Mouse (Mus musculus) intestine, postnatal 0 days (tissue): ENCODE measurements at regions not wholly inside any gene's neighbourhood (a gene's known extent, or its start where the extent isn't known, plus 50 kb on each side); places are given as distances from the start of the nearest gene placed in this dataset.

ENCODE experiments used
- ATAC-seq: fragments of 200-750 bp; cut with Nextera tagmentation; 2 replicates; pipeline ENCODE4 v1.8.0; 2017; ENCODE audit warnings: mild to moderate bottlenecking, moderate TSS enrichment, moderate library complexity
- H3K27ac ChIP-seq: fragments of 300-500 bp; sonication (generic); 2 replicates; pipeline ENCODE4 v1.5.1; 2014; ENCODE audit warnings: mild to moderate bottlenecking, low read depth, low read length, moderate library complexity
- H3K27me3 ChIP-seq: fragments of 300-500 bp; sonication (generic); replicated peaks from 2 replicates; pipeline ENCODE4 v1.6.1; 2014; ENCODE audit warnings: low read length, mixed read lengths; ENCODE audit not compliant: control insufficient read depth, insufficient read depth
- H3K36me3 ChIP-seq: fragments of 300-500 bp; sonication (generic); 2 replicates; pipeline ENCODE4 v1.6.1; 2014; ENCODE audit warnings: mild to moderate bottlenecking, moderate library complexity; ENCODE audit not compliant: control insufficient read depth, insufficient read depth
- H3K4me1 ChIP-seq: fragments of 300-500 bp; sonication (generic); replicated peaks from 2 replicates; pipeline ENCODE4 v1.6.1; 2014; ENCODE audit warnings: antibody characterized with exemption, low read length, mixed read lengths; ENCODE audit not compliant: control insufficient read depth, insufficient read depth
- H3K4me2 ChIP-seq: fragments of 300-500 bp; sonication (generic); replicated peaks from 2 replicates; pipeline ENCODE4 v1.6.1; 2014; ENCODE audit warnings: low read depth, mild to moderate bottlenecking, moderate library complexity
- H3K4me3 ChIP-seq: fragments of 300-500 bp; sonication (generic); 2 replicates; pipeline ENCODE4 v1.5.1; 2014; ENCODE audit warnings: low read depth, low read length
- H3K9ac ChIP-seq: fragments of 300-500 bp; sonication (generic); 2 replicates; pipeline ENCODE4 v1.6.1; 2014; ENCODE audit warnings: mild to moderate bottlenecking, low read depth, low read length
- H3K9me3 ChIP-seq: fragments of 300-500 bp; sonication (generic); 2 replicates; pipeline ENCODE4 v1.6.1; 2016; ENCODE audit warnings: mixed run types; ENCODE audit not compliant: control insufficient read depth
- CTCF ChIP-seq: sonication (generic); IDR thresholded peaks from 2 replicates; pipeline ENCODE4 v1.5.1; 2016; ENCODE audit warnings: low read depth, mild to moderate bottlenecking, control low read depth, antibody characterized with exemption, moderate library complexity
- WGBS: fragments of 180-500 bp; shearing (Covaris S2); extraction: QIAGEN DNeasy Blood & Tissue Kit; methylation state at CpG from one replicate; pipeline ENCODE4 v1.1.7; 2014; 5-methylcytosine and 5-hydroxymethylcytosine counted together

GRCm38 (mm10) chr15:40358341-40358740, 224.2 kb downstream of the 9330182O14Rik start:
- H3K27me3 ChIP-seq = no peaks in the 10 kb centered on the region
- H3K4me2 ChIP-seq = no peak overlapping the region
- no peaks in the 10 kb centered on the region for H3K36me3 ChIP-seq
- H3K4me3 ChIP-seq = no peak overlapping the region
- no peaks in the 10 kb centered on the region for H3K9me3 ChIP-seq
- H3K9ac ChIP-seq = no peak overlapping the region
- TF ChIP-seq CTCF = no peak
- ATAC-seq = no peak
- 34% methylated on average over 2 of the region's 2 CpGs for WGBS
- H3K4me1 ChIP-seq = no peaks in the 10 kb centered on the region
- H3K27ac ChIP-seq = no peak overlapping the region

DNA sequence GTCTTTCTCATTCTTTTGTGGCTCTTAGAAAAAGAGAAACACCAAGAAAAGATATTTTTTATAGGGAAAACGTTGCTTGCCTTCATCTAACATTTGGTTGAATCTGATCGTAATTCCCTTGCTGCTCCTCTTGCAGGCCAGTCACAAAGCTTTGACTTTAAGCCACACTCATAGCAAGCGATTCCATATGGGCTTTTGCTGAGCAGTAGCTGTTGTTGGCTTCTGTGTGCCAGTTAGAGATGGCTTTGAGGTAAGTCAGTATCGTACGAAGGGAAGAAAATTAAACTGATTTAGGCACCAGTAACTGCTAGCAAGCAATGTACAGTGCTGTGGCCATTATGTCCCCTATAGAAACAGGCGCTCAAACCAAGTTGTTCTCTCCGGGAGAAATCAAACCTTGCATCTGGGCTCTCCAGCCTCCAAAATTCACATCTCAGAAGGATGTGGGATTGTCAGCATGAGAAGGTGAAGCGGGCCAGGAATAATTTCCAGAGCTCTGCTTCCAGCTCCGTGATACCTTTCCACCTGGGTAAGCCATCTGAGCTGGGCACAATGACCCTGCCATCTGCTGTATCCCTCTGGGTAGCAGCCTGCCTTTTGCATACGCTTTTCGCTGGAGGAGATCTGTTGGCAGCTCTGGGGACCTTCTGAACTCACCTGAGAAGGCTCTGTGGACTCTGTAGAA, 227.8 kb downstream of the 9330182O14Rik start:
- WGBS = 90% methylated on average over 11 of the region's 11 CpGs
- Histone ChIP-seq H3K27ac (no peak overlapping the region), H3K9ac (no peak overlapping the region)

GRCm38 (mm10) chr15:40364221-40364621, 230.1 kb downstream of the 9330182O14Rik start:
- H3K27ac ChIP-seq = no peak overlapping the region
- no peak for ATAC-seq
- H3K27me3 ChIP-seq = no peaks in the 10 kb centered on the region
- no peak for TF ChIP-seq CTCF
- no peaks in the 10 kb centered on the region for H3K9me3 ChIP-seq
- H3K4me1 ChIP-seq = no peaks in the 10 kb centered on the region
- H3K4me2 ChIP-seq = no peak overlapping the region
- H3K36me3 ChIP-seq = no peaks in the 10 kb centered on the region
- H3K4me3 ChIP-seq = no peak overlapping the region
- WGBS = 59% methylated on average over 1 of the region's 1 CpGs
- no peak overlapping the region for H3K9ac ChIP-seq

More for the DNA sequence above, 227.8 kb downstream of the 9330182O14Rik start:
- H3K4me3 ChIP-seq = no peak overlapping the region
- no peaks in the 10 kb centered on the region for H3K27me3 ChIP-seq
- no peak overlapping the region for H3K4me2 ChIP-seq
- no peak for TF ChIP-seq CTCF
- no peaks in the 10 kb centered on the region for H3K9me3 ChIP-seq
- H3K4me1 ChIP-seq = no peaks in the 10 kb centered on the region
- no peaks in the 10 kb centered on the region for H3K36me3 ChIP-seq
- ATAC-seq = no peak

DNA sequence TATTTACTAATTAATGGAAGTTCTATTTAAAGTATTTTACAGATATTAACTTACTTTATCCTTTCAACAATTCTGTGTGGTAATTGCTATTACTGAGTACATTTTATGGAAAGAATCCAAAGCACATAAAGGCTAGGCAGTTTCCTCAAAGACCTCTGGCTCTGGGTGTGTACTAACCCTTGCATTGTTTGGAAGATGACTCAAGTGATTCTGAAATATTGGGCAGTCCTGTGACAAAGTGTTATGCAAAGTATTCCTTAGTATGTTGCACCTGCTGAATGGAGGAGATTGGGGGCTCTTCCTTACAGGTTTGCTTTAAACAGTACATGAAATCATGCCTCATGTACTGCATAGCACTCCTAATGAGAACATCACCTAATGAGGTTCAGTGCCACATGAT, 231.4 kb downstream of the 9330182O14Rik start:
- Histone ChIP-seq H3K9ac (no peak overlapping the region), H3K4me2 (no peak overlapping the region), H3K4me3 (no peak overlapping the region), H3K9me3 (no peaks in the 10 kb centered on the region), H3K4me1 (no peaks in the 10 kb centered on the region), H3K27ac (no peak overlapping the region), H3K27me3 (no peaks in the 10 kb centered on the region), H3K36me3 (no peaks in the 10 kb centered on the region)
- no peak for ATAC-seq
- no peak for TF ChIP-seq CTCF

GRCm38 (mm10) chr15:40367026-40367425, 232.9 kb downstream of the 9330182O14Rik start:
- Histone ChIP-seq H3K27ac (no peak overlapping the region), H3K4me1 (no peaks in the 10 kb centered on the region), H3K9me3 (no peaks in the 10 kb centered on the region), H3K4me3 (no peak overlapping the region), H3K4me2 (no peak overlapping the region), H3K27me3 (no peaks in the 10 kb centered on the region), H3K36me3 (no peaks in the 10 kb centered on the region), H3K9ac (no peak overlapping the region)
- TF ChIP-seq CTCF = no peak
- 57% methylated on average over 1 of the region's 1 CpGs for WGBS
- no peak for ATAC-seq

GRCm38 (mm10) chr15:40368746-40369145, 234.6 kb downstream of the 9330182O14Rik start:
- ATAC-seq = no peak
- Histone ChIP-seq H3K4me2 (no peak overlapping the region), H3K9ac (no peak overlapping the region), H3K27ac (no peak overlapping the region), H3K27me3 (no peaks in the 10 kb centered on the region), H3K36me3 (no peaks in the 10 kb centered on the region), H3K4me3 (no peak overlapping the region), H3K4me1 (no peaks in the 10 kb centered on the region), H3K9me3 (no peaks in the 10 kb centered on the region)
- 61% methylated on average over 3 of the region's 3 CpGs for WGBS
- TF ChIP-seq CTCF = no peak

- H3K9me3 ChIP-seq = no peaks in the 10 kb centered on the region
- H3K9ac ChIP-seq = no peak overlapping the region
- H3K4me3 ChIP-seq = no peak overlapping the region
- no peak for ATAC-seq
- H3K27ac ChIP-seq = no peak overlapping the region
- H3K36me3 ChIP-seq = no peaks in the 10 kb centered on the region
- no peak overlapping the region for H3K4me2 ChIP-seq
- H3K4me1 ChIP-seq = no peaks in the 10 kb centered on the region
- no peak for TF ChIP-seq CTCF
- 94% methylated on average over 4 of the region's 4 CpGs for WGBS
- H3K27me3 ChIP-seq = no peaks in the 10 kb centered on the region
These were observed 237.3 kb downstream of the 9330182O14Rik start for GRCm38 (mm10) chr15:40371486-40371885.
